Mouse (Mus musculus) inflammation-experienced regulatory T-cells, adult 16 weeks (primary cell): ENCODE results near the gene Gm3250. TPM values are rescaled to one million over a fixed set of nuclear protein-coding genes. Genes with fewer than 3 reads are reported as not detected.

Experiments
- polyA plus RNA-seq: library from polyadenylated mRNA; unstranded; fragments of 100-300 nt; shearing (Covaris generic); gene quantifications from one replicate; pipeline ENCODE4 v1.2.1, GENCODE M21; 2017

Gm3250 gene
- not detected for polyA plus RNA-seq

DNA sequence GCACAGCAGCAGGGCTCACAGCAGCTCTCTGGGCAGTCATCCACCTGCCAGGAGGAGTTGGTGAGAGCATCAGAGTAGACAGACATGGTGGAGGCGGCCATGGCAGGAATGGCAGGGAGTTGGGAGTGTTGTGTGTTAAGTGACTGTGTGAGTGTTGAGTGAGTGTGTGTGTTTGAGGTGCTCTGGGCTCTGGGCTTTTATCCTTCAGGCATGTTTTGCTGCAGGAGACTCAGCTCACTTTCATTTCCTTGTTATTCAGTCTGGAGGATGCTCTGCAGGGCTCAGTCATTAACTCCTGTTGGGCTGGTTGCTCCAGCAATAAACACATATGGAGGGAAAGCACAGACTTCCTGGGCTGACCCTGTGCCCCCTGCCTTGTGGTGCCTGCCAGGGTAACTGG lies at the start of gene Gm3250:
Gene Gm3250, minus strand, starts transcription at position 101 of the 400 bp plus-strand sequence.

DNA sequence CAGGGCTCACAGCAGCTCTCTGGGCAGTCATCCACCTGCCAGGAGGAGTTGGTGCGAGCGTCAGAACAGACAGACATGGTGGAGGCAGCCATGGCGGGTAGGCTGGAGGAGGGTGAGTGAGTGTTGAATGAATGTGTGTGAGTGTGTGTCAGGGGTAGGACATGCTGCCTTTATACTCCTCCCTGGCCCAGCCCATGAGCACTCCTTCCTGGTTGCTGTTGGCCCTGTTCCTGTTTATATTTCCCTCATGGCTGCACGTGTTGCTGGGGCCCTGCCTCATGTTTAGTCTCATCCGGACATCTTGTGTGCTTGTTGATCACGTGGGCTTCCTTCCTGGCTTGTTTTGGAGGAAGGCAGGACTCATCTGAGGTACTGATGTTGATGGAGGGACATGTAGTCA lies 44.6 kb upstream of the Gm3250 start, which contains the start of gene Krtap10-4:
Gene Krtap10-4, minus strand, starts transcription at position 145 of the 400 bp plus-strand sequence.

GRCm38 (mm10) chr10:77814382-77814781 lies 32.0 kb upstream of the Gm3250 start, which contains the start of gene Gm2696:
Gene Gm2696, plus strand, starts transcription at chr10:77814682.

DNA sequence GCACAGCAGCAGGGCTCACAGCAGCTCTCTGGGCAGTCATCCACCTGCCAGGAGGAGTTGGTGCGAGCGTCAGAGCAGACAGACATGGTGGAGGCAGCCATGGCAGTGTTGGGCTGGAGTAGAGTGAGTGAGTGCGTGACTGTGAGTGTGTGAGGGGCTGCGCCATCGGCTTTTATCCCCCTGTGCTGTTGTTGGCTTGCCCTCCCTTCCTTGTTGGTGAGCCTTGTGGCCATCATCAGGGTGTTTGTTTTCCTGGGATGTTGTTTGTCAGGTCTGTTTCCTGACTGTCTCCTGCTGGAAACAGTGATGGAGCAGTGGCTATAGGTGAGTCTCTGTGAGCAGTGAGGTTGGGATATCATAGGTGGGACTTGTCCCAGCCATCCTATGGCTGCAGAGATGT lies 29.4 kb upstream of the Gm3250 start, which contains the start of gene Gm9507:
Gene Gm9507, minus strand, starts transcription at position 101 of the 400 bp plus-strand sequence.

GRCm38 (mm10) chr10:77798921-77799508 lies 16.7 kb upstream of the Gm3250 start, which contains the start of gene Gm19668:
Gene Gm19668, minus strand, starts transcription at chr10:77799133.

DNA sequence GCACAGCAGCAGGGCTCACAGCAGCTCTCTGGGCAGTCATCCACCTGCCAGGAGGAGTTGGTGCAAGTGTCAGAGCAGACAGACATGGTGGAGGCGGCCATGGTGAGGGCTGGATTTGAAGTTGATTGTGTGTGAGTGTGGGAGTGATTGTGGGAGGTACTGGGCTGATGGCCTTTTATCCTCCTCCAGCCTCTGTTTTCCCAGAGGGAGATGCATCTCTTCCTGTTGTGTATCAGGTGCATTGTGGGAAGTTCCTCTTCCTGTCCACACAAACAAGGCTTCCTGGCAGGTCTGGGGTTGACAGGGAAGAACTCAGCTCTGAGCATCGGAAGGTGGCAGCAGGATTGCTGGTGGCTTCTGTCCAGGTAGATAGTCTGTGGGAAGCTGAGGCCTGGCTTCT lies 12.6 kb upstream of the Gm3250 start, which contains the start of gene Gm9639:
Gene Gm9639, minus strand, starts transcription at position 101 of the 400 bp plus-strand sequence.

GRCm38 (mm10) chr10:77787876-77788275 lies 5.5 kb upstream of the Gm3250 start, which contains the start of gene Gm7137:
Gene Gm7137, minus strand, starts transcription at chr10:77788200.

DNA sequence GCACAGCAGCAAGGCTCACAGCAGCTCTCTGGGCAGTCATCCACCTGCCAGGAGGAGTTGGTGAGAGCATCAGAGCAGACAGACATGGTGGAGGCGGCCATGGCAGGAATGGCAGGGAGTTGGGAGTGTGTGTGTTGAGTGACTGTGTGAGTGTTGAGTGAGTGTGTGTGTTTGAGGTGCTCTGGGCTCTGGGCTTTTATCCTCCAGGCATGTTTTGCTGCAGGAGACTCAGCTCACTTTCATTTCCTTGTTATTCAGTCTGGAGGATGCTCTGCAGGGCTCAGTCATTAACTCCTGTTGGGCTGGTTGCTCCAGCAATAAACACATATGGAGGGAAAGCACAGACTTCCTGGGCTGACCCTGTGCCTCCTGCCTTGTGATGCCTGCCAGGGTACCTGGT lies 5.5 kb downstream of the Gm3250 start, which contains the start of gene Gm7138:
Gene Gm7138, minus strand, starts transcription at position 101 of the 400 bp plus-strand sequence.

GRCm38 (mm10) chr10:77771225-77771624 lies 11.1 kb downstream of the Gm3250 start, which contains the start of gene Gm3238:
Gene Gm3238, minus strand, starts transcription at chr10:77771325.

GRCm38 (mm10) chr10:77759582-77759981 lies 22.8 kb downstream of the Gm3250 start, which contains the start of gene Gm3233:
Gene Gm3233, minus strand, starts transcription at chr10:77759682.

GRCm38 (mm10) chr10:77751254-77751653 lies 31.1 kb downstream of the Gm3250 start, which contains the start of gene Gm9736:
Gene Gm9736, minus strand, starts transcription at chr10:77751354.

GRCm38 (mm10) chr10:77741924-77742688 lies 40.2 kb downstream of the Gm3250 start, which contains the start of gene Gm18596:
Gene Gm18596, minus strand, starts transcription at chr10:77742638.

Other genes starting within 250 kb of the Gm3250 start
- 130 TPM for gene Pttg1ip, start 200.8 kb downstream of the Gm3250 start, polyA plus RNA-seq
- gene Sumo3, start 176.4 kb downstream of the Gm3250 start, polyA plus RNA-seq: 133 TPM
- not detected for gene Gm49325, start 176.3 kb downstream of the Gm3250 start, polyA plus RNA-seq
- 75.8 TPM for gene Ube2g2, start 160.3 kb downstream of the Gm3250 start, polyA plus RNA-seq
- 0.69 TPM for gene Tspear, start 96.0 kb downstream of the Gm3250 start, polyA plus RNA-seq
- gene Gm19402, start 91.8 kb downstream of the Gm3250 start, polyA plus RNA-seq: not detected
- not detected for gene Gm9508, start 85.3 kb downstream of the Gm3250 start, polyA plus RNA-seq
- not detected for gene Gm10272, start 75.9 kb downstream of the Gm3250 start, polyA plus RNA-seq
- gene Gm10024, start 71.1 kb downstream of the Gm3250 start, polyA plus RNA-seq: not detected
- gene Gm10142, start 66.7 kb downstream of the Gm3250 start, polyA plus RNA-seq: not detected
- not detected for gene Krtap12-1, start 61.9 kb downstream of the Gm3250 start, polyA plus RNA-seq
- gene Gm10100, start 56.1 kb downstream of the Gm3250 start, polyA plus RNA-seq: not detected
- gene Gm18596, start 39.9 kb downstream of the Gm3250 start, polyA plus RNA-seq: not detected
- not detected for gene Gm9736, start 31.2 kb downstream of the Gm3250 start, polyA plus RNA-seq
- gene Gm3233, start 22.9 kb downstream of the Gm3250 start, polyA plus RNA-seq: not detected
- not detected for gene Gm3238, start 11.2 kb downstream of the Gm3250 start, polyA plus RNA-seq
- not detected for gene Gm7138, start 5.6 kb downstream of the Gm3250 start, polyA plus RNA-seq
- gene Gm7137, start 5.7 kb upstream of the Gm3250 start, polyA plus RNA-seq: not detected
- gene Gm9639, start 12.5 kb upstream of the Gm3250 start, polyA plus RNA-seq: not detected
- gene Gm19668, start 16.6 kb upstream of the Gm3250 start, polyA plus RNA-seq: not detected
- not detected for gene Gm9507, start 29.3 kb upstream of the Gm3250 start, polyA plus RNA-seq
- gene Gm2696, start 32.1 kb upstream of the Gm3250 start, polyA plus RNA-seq: not detected
- not detected for gene Krtap10-4, start 44.6 kb upstream of the Gm3250 start, polyA plus RNA-seq
- not detected for gene Krtap10-10, start 53.4 kb upstream of the Gm3250 start, polyA plus RNA-seq
- gene Gm36176, start 64.3 kb upstream of the Gm3250 start, polyA plus RNA-seq: not detected
- not detected for gene Gm10318, start 70.3 kb upstream of the Gm3250 start, polyA plus RNA-seq
- not detected for gene Gm3285, start 79.4 kb upstream of the Gm3250 start, polyA plus RNA-seq
- gene Lrrc3, start 120.0 kb upstream of the Gm3250 start, polyA plus RNA-seq: not detected
- 0.71 TPM for gene Trpm2, start 188.0 kb upstream of the Gm3250 start, polyA plus RNA-seq
- 11.9 TPM for gene 1810043G02Rik, start 196.0 kb upstream of the Gm3250 start, polyA plus RNA-seq
- gene Pfkl, start 227.5 kb upstream of the Gm3250 start, polyA plus RNA-seq: 111 TPM